Mouse (Mus musculus): ENCODE measurements around the gene Uri1. TPM values are rescaled to one million over a fixed set of nuclear protein-coding genes. Genes with fewer than 3 reads are reported as not detected.

Uri1 gene
- polyA plus RNA-seq, 1 experiment, result 54.3 TPM

DNA sequence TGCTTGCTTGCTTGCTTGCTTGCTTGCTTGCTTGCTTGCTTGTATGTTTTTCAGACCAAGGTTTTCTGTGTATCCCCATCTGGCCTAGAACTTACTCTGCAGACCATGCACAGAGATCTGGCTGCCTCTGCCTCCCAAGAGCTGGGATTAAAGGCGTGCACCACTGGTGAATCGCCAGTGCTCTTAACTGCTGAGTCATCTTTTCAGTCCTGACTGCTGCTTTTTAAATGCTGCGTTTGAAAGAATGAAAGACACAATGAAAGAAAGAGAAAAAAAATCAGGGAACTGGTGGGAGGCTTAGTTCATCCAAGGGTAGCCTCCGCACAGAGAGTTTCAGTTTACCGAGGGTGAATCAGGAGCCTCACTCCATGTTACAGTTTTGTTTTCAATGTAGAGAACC lies 23.9 kb upstream of the Uri1 start:
- H3K4me3 ChIP-seq (ENCODE audit: insufficient read depth, low read length), result no peak overlapping the region
- H3K4me1 ChIP-seq (ENCODE audit: control insufficient read depth, insufficient read depth, low read length), result no peaks in the 10 kb centered on the region
- TF ChIP-seq CTCF (IDR thresholded peaks at IDR 0.05; ENCODE audit: borderline replicate concordance, insufficient read depth, low read length) (no peak), POLR2A (IDR thresholded peaks at IDR 0.05; ENCODE audit: low read depth, low read length) (no peak)
- H3K27ac ChIP-seq (ENCODE audit: insufficient read depth, low read length), result no peak overlapping the region

- no peak for TF ChIP-seq POLR2A (IDR thresholded peaks at IDR 0.05; ENCODE audit: low read depth, low read length)
- no peak for TF ChIP-seq CTCF (IDR thresholded peaks at IDR 0.05; ENCODE audit: borderline replicate concordance, insufficient read depth, low read length)
- Histone ChIP-seq H3K4me3 (ENCODE audit: insufficient read depth, low read length) (no peak overlapping the region), H3K4me1 (ENCODE audit: control insufficient read depth, insufficient read depth, low read length) (no peaks in the 10 kb centered on the region), H3K27ac (ENCODE audit: insufficient read depth, low read length) (no peak overlapping the region)
Observed at GRCm38 (mm10) chr7:38041244-38041643, 17.9 kb upstream of the Uri1 start.

GRCm38 (mm10) chr7:38037586-38037985 lies 14.2 kb upstream of the Uri1 start:
- no peaks in the 10 kb centered on the region for H3K4me1 ChIP-seq (ENCODE audit: control insufficient read depth, insufficient read depth, low read length)
- H3K27ac ChIP-seq (ENCODE audit: insufficient read depth, low read length), result no peak overlapping the region
- TF ChIP-seq POLR2A (IDR thresholded peaks at IDR 0.05; ENCODE audit: low read depth, low read length) (no peak), CTCF (IDR thresholded peaks at IDR 0.05; ENCODE audit: borderline replicate concordance, insufficient read depth, low read length) (no peak)
- no peak overlapping the region for H3K4me3 ChIP-seq (ENCODE audit: insufficient read depth, low read length)

DNA sequence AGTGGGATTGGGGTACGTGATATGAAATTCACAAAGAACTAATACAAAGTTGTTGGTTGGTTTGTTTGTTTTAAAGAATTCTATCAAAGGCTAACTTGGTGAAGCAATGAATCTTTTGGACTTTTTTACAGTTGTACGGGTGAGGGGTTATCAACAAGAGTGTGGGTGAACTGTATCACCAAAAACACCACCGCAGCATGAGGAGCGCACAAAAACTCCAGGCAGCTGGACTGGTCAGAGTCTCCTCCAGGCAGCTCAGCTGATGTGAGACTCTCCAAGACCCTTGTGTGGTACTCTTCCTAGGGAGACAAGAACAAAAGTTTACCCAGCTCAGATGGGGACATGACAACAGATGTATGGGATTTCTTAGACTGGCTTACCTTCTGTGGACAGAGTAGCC lies 7.8 kb upstream of the Uri1 start:
- Histone ChIP-seq H3K4me1 (ENCODE audit: control insufficient read depth, insufficient read depth, low read length) (no peaks in the 10 kb centered on the region), H3K27ac (ENCODE audit: insufficient read depth, low read length) (no peak overlapping the region), H3K4me3 (ENCODE audit: insufficient read depth, low read length) (no peak overlapping the region)
- TF ChIP-seq CTCF (IDR thresholded peaks at IDR 0.05; ENCODE audit: borderline replicate concordance, insufficient read depth, low read length) (no peak), POLR2A (IDR thresholded peaks at IDR 0.05; ENCODE audit: low read depth, low read length) (no peak)

DNA sequence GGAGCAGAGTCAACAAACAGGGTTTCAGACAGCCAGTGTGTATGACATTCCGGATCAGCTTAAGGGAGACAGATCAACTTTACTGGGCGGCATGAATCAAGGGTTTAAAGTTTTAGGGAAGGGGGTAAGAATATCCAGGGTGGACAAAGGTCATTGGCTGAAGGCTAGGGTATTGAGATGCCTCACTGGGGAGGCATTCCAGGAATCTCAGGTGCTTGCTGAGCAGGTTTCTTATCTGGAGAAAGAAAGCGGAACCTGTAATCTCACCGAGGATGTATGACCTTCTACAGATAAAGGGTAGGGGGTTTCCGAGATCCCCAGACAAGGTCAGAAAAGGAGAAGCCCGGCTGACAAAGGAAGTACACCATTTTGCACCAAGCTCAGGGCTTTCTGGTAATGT lies 7.3 kb upstream of the Uri1 start:
- no peak overlapping the region for H3K27ac ChIP-seq (ENCODE audit: insufficient read depth, low read length)
- no peak overlapping the region for H3K4me3 ChIP-seq (ENCODE audit: insufficient read depth, low read length)
- H3K4me1 ChIP-seq (ENCODE audit: control insufficient read depth, insufficient read depth, low read length), result no peaks in the 10 kb centered on the region
- TF ChIP-seq POLR2A (IDR thresholded peaks at IDR 0.05; ENCODE audit: low read depth, low read length), result no peak
- no peak for TF ChIP-seq CTCF (IDR thresholded peaks at IDR 0.05; ENCODE audit: borderline replicate concordance, insufficient read depth, low read length)

DNA sequence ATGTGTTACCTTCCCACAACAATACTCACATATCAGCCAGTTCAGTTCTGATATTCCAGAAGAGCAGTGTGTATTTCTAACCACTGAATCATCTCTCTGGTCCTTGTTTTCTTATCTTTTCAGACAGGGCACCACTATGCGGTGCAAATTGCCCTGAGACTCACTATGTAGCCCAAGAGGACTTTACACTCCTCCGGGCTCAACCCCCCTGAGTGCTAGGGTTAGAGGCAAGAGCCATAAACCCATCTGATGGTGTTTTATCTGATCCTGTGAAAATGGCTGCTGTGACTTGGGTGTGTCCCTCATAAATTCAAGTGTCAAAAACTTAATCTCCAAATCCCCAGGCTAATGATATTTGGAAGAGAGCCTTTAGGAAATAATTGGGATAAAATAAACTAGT lies 6.6 kb upstream of the Uri1 start:
- TF ChIP-seq CTCF (IDR thresholded peaks at IDR 0.05; ENCODE audit: borderline replicate concordance, insufficient read depth, low read length) (no peak), POLR2A (IDR thresholded peaks at IDR 0.05; ENCODE audit: low read depth, low read length) (no peak)

DNA sequence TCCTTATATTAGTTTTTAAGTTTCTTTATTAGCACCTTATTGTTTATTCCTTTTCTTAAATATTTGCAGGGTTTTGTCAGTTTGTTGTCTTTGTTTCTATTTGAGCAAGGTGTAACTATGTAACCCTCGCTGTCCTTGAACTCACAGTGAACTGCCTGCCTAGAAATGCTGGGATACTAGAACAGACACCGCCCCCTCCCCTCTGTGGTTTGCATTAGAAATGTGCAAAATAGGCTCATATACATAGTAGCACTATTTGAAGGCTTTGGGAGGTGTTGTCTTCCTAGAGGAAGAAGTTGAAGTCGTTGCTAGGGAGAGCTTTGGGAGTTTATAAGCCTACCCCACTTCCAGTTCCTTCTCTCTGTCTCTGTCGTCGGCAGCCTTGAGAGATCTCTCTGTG lies 5.7 kb upstream of the Uri1 start:
- no peak overlapping the region for H3K4me3 ChIP-seq (ENCODE audit: insufficient read depth, low read length)
- TF ChIP-seq CTCF (IDR thresholded peaks at IDR 0.05; ENCODE audit: borderline replicate concordance, insufficient read depth, low read length) (no peak), POLR2A (IDR thresholded peaks at IDR 0.05; ENCODE audit: low read depth, low read length) (no peak)
- H3K4me1 ChIP-seq (ENCODE audit: control insufficient read depth, insufficient read depth, low read length), result no peaks in the 10 kb centered on the region
- H3K27ac ChIP-seq (ENCODE audit: insufficient read depth, low read length), result no peak overlapping the region

More for the DNA sequence above, 6.6 kb upstream of the Uri1 start:
- Histone ChIP-seq H3K4me1 (ENCODE audit: control insufficient read depth, insufficient read depth, low read length) (no peaks in the 10 kb centered on the region), H3K27ac (ENCODE audit: insufficient read depth, low read length) (no peak overlapping the region), H3K4me3 (ENCODE audit: insufficient read depth, low read length) (no peak overlapping the region)

DNA sequence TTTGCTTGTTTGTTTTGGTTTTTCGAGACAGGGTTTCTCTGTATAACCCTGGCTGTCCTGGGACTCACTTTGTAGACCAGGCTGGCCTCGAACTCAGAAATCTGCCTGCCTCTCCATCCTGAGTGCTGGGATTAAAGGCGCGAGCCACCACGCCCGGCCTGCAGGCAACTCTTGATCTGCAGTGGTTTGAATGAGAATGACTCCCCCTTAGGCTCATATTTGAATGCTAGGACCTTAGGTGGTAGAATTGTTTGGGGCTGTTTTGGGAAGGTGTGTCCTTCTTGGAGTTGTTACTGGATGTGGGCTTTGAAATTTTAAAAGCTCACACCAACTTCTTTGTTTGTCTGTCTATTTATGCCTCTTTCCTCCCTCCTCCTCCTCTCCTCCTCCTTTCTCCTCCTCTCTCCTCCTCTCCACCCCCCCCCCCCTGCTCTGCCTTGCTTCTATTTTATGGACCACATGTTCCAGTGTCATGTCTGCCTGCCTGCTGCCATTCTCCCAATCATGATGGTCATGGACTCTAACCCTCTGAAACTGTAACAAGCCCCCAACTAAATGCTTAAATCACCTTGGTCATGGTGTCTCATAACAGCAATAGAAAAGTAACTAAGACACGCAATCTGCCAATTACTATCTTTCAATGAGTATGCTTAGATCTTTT lies 4.7 kb upstream of the Uri1 start:
- Histone ChIP-seq H3K27ac (ENCODE audit: insufficient read depth, low read length) (no peak overlapping the region), H3K4me3 (ENCODE audit: insufficient read depth, low read length) (no peak overlapping the region), H3K4me1 (ENCODE audit: control insufficient read depth, insufficient read depth, low read length) (no peaks in the 10 kb centered on the region)
- TF ChIP-seq POLR2A (IDR thresholded peaks at IDR 0.05; ENCODE audit: low read depth, low read length), result no peak
- TF ChIP-seq CTCF (IDR thresholded peaks at IDR 0.05; ENCODE audit: borderline replicate concordance, insufficient read depth, low read length), result no peak

DNA sequence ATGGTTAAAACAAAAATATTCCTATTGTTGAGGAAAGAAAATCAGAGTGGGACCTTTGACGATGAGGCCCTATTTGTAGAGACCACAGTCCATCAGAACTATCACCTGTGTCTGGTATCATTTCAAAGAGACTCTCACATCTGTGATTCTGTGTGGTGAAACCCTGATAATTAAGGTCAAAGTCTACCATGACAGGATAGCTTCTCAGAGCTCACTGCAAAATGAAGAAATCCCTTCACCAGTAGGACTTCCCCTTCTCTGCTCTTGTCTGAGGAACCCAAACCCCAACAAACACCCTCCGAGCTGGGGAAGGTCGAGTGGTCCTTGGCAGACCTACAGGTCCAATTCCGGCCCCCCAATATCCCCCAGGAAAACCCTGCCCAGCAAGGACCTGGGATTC lies 1.5 kb upstream of the Uri1 start:
- no peak for TF ChIP-seq POLR2A (IDR thresholded peaks at IDR 0.05; ENCODE audit: low read depth, low read length)
- no peak overlapping the region for H3K4me3 ChIP-seq (ENCODE audit: insufficient read depth, low read length)
- no peak overlapping the region for H3K27ac ChIP-seq (ENCODE audit: insufficient read depth, low read length)
- H3K4me1 ChIP-seq (ENCODE audit: control insufficient read depth, insufficient read depth, low read length), result no peaks in the 10 kb centered on the region

GRCm38 (mm10) chr7:38019770-38020169 lies 3.6 kb downstream of the Uri1 start:
- H3K4me1 ChIP-seq (ENCODE audit: control insufficient read depth, insufficient read depth, low read length), result no peaks in the 10 kb centered on the region
- H3K4me3 ChIP-seq (ENCODE audit: insufficient read depth, low read length), result no peak overlapping the region
- no peak overlapping the region for H3K27ac ChIP-seq (ENCODE audit: insufficient read depth, low read length)
- TF ChIP-seq CTCF (IDR thresholded peaks at IDR 0.05; ENCODE audit: borderline replicate concordance, insufficient read depth, low read length), result no peak
- no peak for TF ChIP-seq POLR2A (IDR thresholded peaks at IDR 0.05; ENCODE audit: low read depth, low read length)

- Histone ChIP-seq H3K4me3 (ENCODE audit: insufficient read depth, low read length) (peak overlapping the region; percentile 100), H3K4me1 (ENCODE audit: control insufficient read depth, insufficient read depth, low read length) (no peaks in the 10 kb centered on the region), H3K27ac (ENCODE audit: insufficient read depth, low read length) (peak overlapping the region; percentile 50)
- TF ChIP-seq CTCF (IDR thresholded peaks at IDR 0.05; ENCODE audit: borderline replicate concordance, insufficient read depth, low read length) (no peak), POLR2A (IDR thresholded peaks at IDR 0.05; ENCODE audit: low read depth, low read length) (peak; percentile 60)
Observed at GRCm38 (mm10) chr7:38019369-38019749, 4.0 kb downstream of the Uri1 start.
